ENCODE assay signal across 8 mouse cellular contexts in the genomic region with DNA sequence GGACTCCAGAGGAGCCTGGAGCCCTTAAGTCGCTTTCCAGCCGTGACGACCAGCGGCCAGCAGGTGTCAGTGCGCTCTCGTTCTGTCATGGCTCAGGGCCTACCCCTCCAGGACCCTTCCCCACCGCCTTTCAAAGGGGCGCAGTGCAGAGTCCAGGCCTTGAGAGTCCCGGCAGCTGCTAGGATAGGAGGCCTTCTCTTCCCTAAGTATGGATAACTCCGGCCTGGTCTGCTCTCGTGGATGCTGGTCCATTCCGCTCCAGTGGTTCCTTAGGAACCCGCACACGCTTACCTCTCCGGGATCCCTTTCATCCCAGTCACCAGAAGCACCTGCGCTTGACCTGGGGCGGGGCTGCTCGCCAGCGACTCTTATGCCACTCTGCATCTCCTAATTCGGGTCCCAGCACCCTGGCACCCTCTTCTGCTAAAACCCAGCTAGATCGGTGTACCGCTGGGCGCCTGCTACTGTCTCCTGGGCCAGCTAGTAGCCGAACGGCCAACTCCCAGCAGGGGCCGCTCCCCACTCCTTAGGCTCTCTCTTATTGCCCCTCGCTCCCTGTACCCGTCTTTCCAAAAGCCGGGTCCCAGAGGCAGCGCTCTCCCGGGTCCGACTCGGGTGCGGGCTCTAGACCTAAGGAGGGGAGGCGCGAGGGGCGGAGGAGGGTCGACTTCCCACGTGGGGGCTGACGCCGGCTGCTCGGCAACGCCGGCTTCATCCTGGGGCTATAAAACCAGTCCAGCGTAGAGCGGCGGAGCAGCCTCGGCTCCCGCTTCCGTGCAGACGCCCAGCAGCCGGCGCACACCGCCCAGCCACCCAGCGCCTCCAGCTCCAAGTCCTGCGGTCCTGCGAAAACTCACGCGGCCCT. TPM values are rescaled to one million over a fixed set of nuclear protein-coding genes. Genes with fewer than 3 reads are reported as not detected.
DNase-seq lines count a peak whose midpoint lies in the region; ATAC-seq and TF ChIP-seq lines count a peak whose summit lies in the region.

No protein-coding gene starts in this region.

- H3K9ac ChIP-seq in heart, postnatal 0 days (replicated peaks; ENCODE audit: low read depth, low read length) = 0 out of 2 replicates have a peak overlapping the region, but pooled peaks have one; percentile 21
- no peak overlapping the region for H3K9ac ChIP-seq in liver, embryonic 14.5 days (replicated peaks)
- peak overlapping the region; percentile 62 for H3K9ac ChIP-seq in neural tube, embryonic 14.5 days (replicated peaks; ENCODE audit: low read depth, low read length)

- H3K27ac ChIP-seq in bone marrow, adult 2 months (ENCODE audit: control insufficient read depth, insufficient read depth, low read depth, low read length, poor library complexity) = no peak overlapping the region
- H3K27ac ChIP-seq in forebrain, embryonic 10.5 days = peak overlapping the region; percentile 74
- no peak overlapping the region for H3K27ac ChIP-seq in heart, postnatal 0 days (ENCODE audit: low read depth)
- no peak overlapping the region for H3K27ac ChIP-seq in liver, embryonic 14.5 days
- H3K27ac ChIP-seq in neural tube, embryonic 14.5 days (ENCODE audit: low read depth, low read length) = peak overlapping the region; percentile 53

- no peaks in the 10 kb centered on the region for H3K36me3 ChIP-seq in E14TG2a.4 (ENCODE audit: insufficient read depth, low read length)
- no peaks in the 10 kb centered on the region for H3K36me3 ChIP-seq in forebrain, embryonic 10.5 days (replicated peaks)
- no peaks in the 10 kb centered on the region for H3K36me3 ChIP-seq in heart, postnatal 0 days (replicated peaks; ENCODE audit: control insufficient read depth, insufficient read depth, low read length)
- H3K36me3 ChIP-seq in liver, embryonic 14.5 days (replicated peaks; ENCODE audit: control insufficient read depth, insufficient read depth, low read depth) = no peaks in the 10 kb centered on the region
- no peaks in the 10 kb centered on the region for H3K36me3 ChIP-seq in neural tube, embryonic 14.5 days (ENCODE audit: control insufficient read depth, insufficient read depth, low read length)

- peak; percentile 83 for DNase-seq in forebrain, embryonic 10.5 days (ENCODE audit: extremely low spot score, low spot score)
- DNase-seq in heart, postnatal 0 days (ENCODE audit: low spot score) = peak; percentile 16
- peak; percentile 40 to 78 for DNase-seq in kidney, postnatal 36 days
- DNase-seq in liver, embryonic 14.5 days (ENCODE audit: low read depth in 3 of 3, low spot score in 3 of 3) = no peak
- peak; percentile 47 to 50 for DNase-seq in thymus, postnatal 36 days

- H3K27me3 ChIP-seq in E14TG2a.4 (ENCODE audit: insufficient read depth, low read length) = peaks cover 62% of the 10 kb centered on the region
- peaks cover 64% of the 10 kb centered on the region for H3K27me3 ChIP-seq in forebrain, embryonic 10.5 days (ENCODE audit: poor library complexity, severe bottlenecking)
- peaks cover 52% of the 10 kb centered on the region for H3K27me3 ChIP-seq in heart, postnatal 0 days (ENCODE audit: control insufficient read depth, insufficient read depth, low read length)
- H3K27me3 ChIP-seq in liver, embryonic 14.5 days (ENCODE audit: control insufficient read depth, insufficient read depth, low read length) = peaks cover 70% of the 10 kb centered on the region
- peaks cover 18% of the 10 kb centered on the region for H3K27me3 ChIP-seq in neural tube, embryonic 14.5 days (ENCODE audit: control insufficient read depth, insufficient read depth, low read length)

- 1% methylated on average over 59 of the region's 59 CpGs for WGBS in bone marrow, adult 2 months
- under 1% methylated on average over 59 of the region's 59 CpGs for WGBS in forebrain, embryonic 10.5 days
- WGBS in heart, postnatal 0 days = 1% methylated on average over 53 of the region's 59 CpGs
- WGBS in liver, embryonic 14.5 days (ENCODE audit: insufficient replicate concordance) = 1% methylated on average over 58 of the region's 59 CpGs
- under 1% methylated on average over 54 of the region's 59 CpGs for WGBS in neural tube, embryonic 14.5 days

- H3K4me2 ChIP-seq in heart, postnatal 0 days (ENCODE audit: low read depth, low read length) = peak overlapping the region; percentile 88
- H3K4me2 ChIP-seq in liver, embryonic 14.5 days (ENCODE audit: low read depth) = peak overlapping the region; percentile 51
- H3K4me2 ChIP-seq in neural tube, embryonic 14.5 days (ENCODE audit: low read depth, low read length) = peak overlapping the region; percentile 96

- peak; percentile 47 for TF ChIP-seq CTCF in E14TG2a.4 (conservative IDR thresholded peaks at IDR 0.05; ENCODE audit: low read length)
- TF ChIP-seq CTCF in bone marrow, adult 2 months (IDR thresholded peaks at IDR 0.05; ENCODE audit: control insufficient read depth, insufficient read depth, low read length) = peak; percentile 57
- TF ChIP-seq CTCF in heart, postnatal 0 days (IDR thresholded peaks at IDR 0.05; ENCODE audit: low read depth) = peak; percentile 71
- peak; percentile 78 for TF ChIP-seq CTCF in liver, embryonic 14.5 days (IDR thresholded peaks at IDR 0.05; ENCODE audit: low read depth)

- TF ChIP-seq POLR2A in bone marrow, adult 2 months (IDR thresholded peaks at IDR 0.05; ENCODE audit: borderline replicate concordance, control insufficient read depth, low read depth, low read length) = no peak

- TF ChIP-seq EP300 in heart, postnatal 0 days (IDR thresholded peaks at IDR 0.05; ENCODE audit: low read depth) = no peak
- TF ChIP-seq EP300 in liver, embryonic 14.5 days (IDR thresholded peaks at IDR 0.05; ENCODE audit: low read depth) = no peak

- H3K4me1 ChIP-seq in E14TG2a.4 (replicated peaks; ENCODE audit: low read depth, low read length) = peaks cover 47% of the 10 kb centered on the region
- no peaks in the 10 kb centered on the region; the same call in none of the 2 replicates for H3K4me1 ChIP-seq in bone marrow, adult 2 months (ENCODE audit: control insufficient read depth, insufficient read depth, low read length)
- H3K4me1 ChIP-seq in forebrain, embryonic 10.5 days = peaks cover 50% of the 10 kb centered on the region
- H3K4me1 ChIP-seq in heart, postnatal 0 days (ENCODE audit: control insufficient read depth, insufficient read depth) = peaks cover 27% of the 10 kb centered on the region
- H3K4me1 ChIP-seq in liver, embryonic 14.5 days (replicated peaks; ENCODE audit: control insufficient read depth in 2 of 2, insufficient read depth in 2 of 2, low read length in 1 of 2) = no peaks in the 10 kb centered on the region; a peak in 1 of 4 replicates
- peaks cover 20% of the 10 kb centered on the region; the same call in 1 of the 2 replicates for H3K4me1 ChIP-seq in neural tube, embryonic 14.5 days (ENCODE audit: control insufficient read depth, insufficient read depth, low read length)

- peak overlapping the region; percentile 79 for H3K4me3 ChIP-seq in E14TG2a.4 (replicated peaks; ENCODE audit: low read length)
- no peak overlapping the region for H3K4me3 ChIP-seq in bone marrow, adult 2 months (replicated peaks; ENCODE audit: control insufficient read depth, low read depth, low read length)
- peak overlapping the region; percentile 66 for H3K4me3 ChIP-seq in forebrain, embryonic 10.5 days
- H3K4me3 ChIP-seq in heart, postnatal 0 days (ENCODE audit: low read depth, low read length) = peak overlapping the region; percentile 55
- peak overlapping the region; percentile 30 to 32; a peak in 3 of 4 replicates for H3K4me3 ChIP-seq in liver, embryonic 14.5 days (ENCODE audit: insufficient read depth in 1 of 2, low read depth in 2 of 2, low read length in 2 of 2)
- peak overlapping the region; percentile 54 for H3K4me3 ChIP-seq in neural tube, embryonic 14.5 days (ENCODE audit: low read depth, low read length)

- ATAC-seq in heart, postnatal 0 days (ENCODE audit: insufficient read depth, low read depth) = peak; percentile 69
- ATAC-seq in liver, embryonic 14.5 days (ENCODE audit: insufficient read depth) = peak; percentile 44
- ATAC-seq in neural tube, embryonic 14.5 days (ENCODE audit: low read depth) = peak; percentile 87

- 0 out of 2 replicates have a peak, but pooled peaks cover 2% of the 10 kb centered on the region for H3K9me3 ChIP-seq in E14TG2a.4 (ENCODE audit: low read length)
- no peaks in the 10 kb centered on the region for H3K9me3 ChIP-seq in forebrain, embryonic 10.5 days
- no peaks in the 10 kb centered on the region for H3K9me3 ChIP-seq in heart, postnatal 0 days (replicated peaks; ENCODE audit: control insufficient read depth, low read length)
- no peaks in the 10 kb centered on the region for H3K9me3 ChIP-seq in liver, embryonic 14.5 days (ENCODE audit: control insufficient read depth, low read length)
- no peaks in the 10 kb centered on the region for H3K9me3 ChIP-seq in neural tube, embryonic 14.5 days (ENCODE audit: control insufficient read depth, low read length)

RNA-seq across cellular contexts. Expression of a gene that starts 0.8 kb away (rescaled TPM):
- polyA plus RNA-seq in bone marrow, adult 2 months (2011; ENCODE audit: insufficient read depth, insufficient read length, low replicate concordance, missing spikeins) = 0.81 and 0.82 TPM in 2 replicates
- 0.67 and 0.73 TPM in 2 replicates for polyA plus RNA-seq in forebrain, embryonic 10.5 days (2016; fragmentation: Nextera tagmentation; extraction: Ambion mirVana)
- 1.9 TPM in 1 of 2 replicates, not detected in the other for total RNA-seq in heart, postnatal 0 days (2014; rRNA removed; ENCODE audit: low replicate concordance)
- 0.03 TPM in 1 of 2 replicates, not detected in the other for polyA plus RNA-seq in heart, postnatal 0 days (2015; fragmentation: Nextera tagmentation; extraction: Ambion mirVana)
- 0.09 and 0.11 TPM in 2 replicates for polyA plus RNA-seq in liver, embryonic 14.5 days (2012; rRNA removed)
- polyA plus RNA-seq in liver, embryonic 14.5 days (2014; fragmentation: Nextera tagmentation; extraction: Ambion mirVana) = 0.04 and 0.10 TPM in 2 replicates
- 6.3 and 6.4 TPM in 2 replicates for polyA plus RNA-seq in neural tube, embryonic 14.5 days (2014; fragmentation: Nextera tagmentation; extraction: Ambion mirVana)

Comparison
In these comparisons a context has a peak if more than half of its experiments do, and no peak if none do; other contexts are left out.
1. H3K27ac ChIP-seq: peak in forebrain, embryonic 10.5 days (single experiment) and neural tube, embryonic 14.5 days (single experiment); none in bone marrow, adult 2 months (single experiment), heart, postnatal 0 days (single experiment) and liver, embryonic 14.5 days (single experiment).
2. DNase-seq: peak in forebrain, embryonic 10.5 days (single experiment), heart, postnatal 0 days (single experiment), kidney, postnatal 36 days (2 of 2) and thymus, postnatal 36 days (2 of 2); none in liver, embryonic 14.5 days (0 of 3).
3. Peak in every context shown above with its lines, with median percentiles within 50 percentile points of each other: CTCF ChIP-seq, ATAC-seq and H3K4me2 ChIP-seq.